Mouse (Mus musculus): Measurements from ENCODE around the gene Ccdc15. TPM values are rescaled to one million over a fixed set of nuclear protein-coding genes. Genes with fewer than 3 reads are reported as not detected.

The Ccdc15 gene
- polyA plus RNA-seq, 1 experiment from 2014 or later, result 8.7 TPM

GRCm38 (mm10) chr9:37230486-37231195 is 117.6 kb downstream of the Ccdc15 start:
- H3K4me1 ChIP-seq (ENCODE audit: control insufficient read depth, insufficient read depth, low read length), result peaks cover 2% of the 10 kb centered on the region; the same call in 1 of the 2 replicates
- no peaks in the 10 kb centered on the region for H3K36me3 ChIP-seq (ENCODE audit: control insufficient read depth, insufficient read depth, low read length)
- no peak overlapping the region for H3K4me2 ChIP-seq (ENCODE audit: low read depth, low read length)
- no peaks in the 10 kb centered on the region for H3K9me3 ChIP-seq (ENCODE audit: control insufficient read depth, low read length)
- H3K4me3 ChIP-seq (ENCODE audit: low read depth, low read length), result no peak overlapping the region
- no peaks in the 10 kb centered on the region for H3K27me3 ChIP-seq (ENCODE audit: control insufficient read depth, insufficient read depth, low read length)
- ATAC-seq (ENCODE audit: low read depth), result no peak
- no peak overlapping the region for H3K27ac ChIP-seq (ENCODE audit: low read depth, low read length)
- WGBS, result 90% methylated on average over 9 of the region's 9 CpGs
- H3K9ac ChIP-seq (replicated peaks; ENCODE audit: low read depth, low read length), result no peak overlapping the region

- Histone ChIP-seq H3K9ac (replicated peaks; ENCODE audit: low read depth, low read length) (no peak overlapping the region), H3K27ac (ENCODE audit: low read depth, low read length) (no peak overlapping the region), H3K9me3 (ENCODE audit: control insufficient read depth, low read length) (no peaks in the 10 kb centered on the region), H3K36me3 (ENCODE audit: control insufficient read depth, insufficient read depth, low read length) (no peaks in the 10 kb centered on the region), H3K4me1 (ENCODE audit: control insufficient read depth, insufficient read depth, low read length) (peaks cover 2% of the 10 kb centered on the region; the same call in 1 of the 2 replicates), H3K4me3 (ENCODE audit: low read depth, low read length) (no peak overlapping the region), H3K4me2 (ENCODE audit: low read depth, low read length) (no peak overlapping the region), H3K27me3 (ENCODE audit: control insufficient read depth, insufficient read depth, low read length) (no peaks in the 10 kb centered on the region)
- ATAC-seq (ENCODE audit: low read depth), result peak; percentile 95
- 0% methylated on average over 1 of the region's 1 CpGs for WGBS
Measured at GRCm38 (mm10) chr9:37229880-37230325, 118.3 kb downstream of the Ccdc15 start.

Other genes with a start within 250 kb of the Ccdc15 start
- gene Pknox2, start 201.0 kb downstream of the Ccdc15 start, polyA plus RNA-seq (2014; fragmentation: Nextera tagmentation; extraction: Ambion mirVana), result 33.4 and 39.0 TPM in 2 replicates
- gene Tmem218, start 140.2 kb downstream of the Ccdc15 start, polyA plus RNA-seq (2014; fragmentation: Nextera tagmentation; extraction: Ambion mirVana), result 9.6 and 10.8 TPM in 2 replicates
- gene Slc37a2, start 92.7 kb downstream of the Ccdc15 start, polyA plus RNA-seq (2014; fragmentation: Nextera tagmentation; extraction: Ambion mirVana), result 0.91 and 1.3 TPM in 2 replicates
- gene Hepacam, start 18.9 kb upstream of the Ccdc15 start, polyA plus RNA-seq (2014; fragmentation: Nextera tagmentation; extraction: Ambion mirVana), result 10.5 and 20.8 TPM in 2 replicates
- gene Robo4, start 53.5 kb upstream of the Ccdc15 start, polyA plus RNA-seq (2014; fragmentation: Nextera tagmentation; extraction: Ambion mirVana), result 2.4 and 3.7 TPM in 2 replicates
- gene Robo3, start 84.8 kb upstream of the Ccdc15 start, polyA plus RNA-seq (2014; fragmentation: Nextera tagmentation; extraction: Ambion mirVana), result 13.6 and 25.1 TPM in 2 replicates
- 36.2 and 39.5 TPM in 2 replicates for gene Msantd2, start 140.9 kb upstream of the Ccdc15 start, polyA plus RNA-seq (2014; fragmentation: Nextera tagmentation; extraction: Ambion mirVana)
- 24.0 and 42.5 TPM in 2 replicates for gene Esam, start 179.6 kb upstream of the Ccdc15 start, polyA plus RNA-seq (2014; fragmentation: Nextera tagmentation; extraction: Ambion mirVana)
- gene Vsig2, start 190.8 kb upstream of the Ccdc15 start, polyA plus RNA-seq (2014; fragmentation: Nextera tagmentation; extraction: Ambion mirVana), result 0.76 and 1.1 TPM in 2 replicates
- gene Nrgn, start 204.5 kb upstream of the Ccdc15 start, polyA plus RNA-seq (2014; fragmentation: Nextera tagmentation; extraction: Ambion mirVana), result 3.5 and 6.9 TPM in 2 replicates
- gene Siae, start 207.3 kb upstream of the Ccdc15 start, polyA plus RNA-seq (2014; fragmentation: Nextera tagmentation; extraction: Ambion mirVana), result 12.1 and 12.4 TPM in 2 replicates